Mouse (Mus musculus) hindbrain, embryonic 10.5 days (tissue): ENCODE data around the gene Rps15. TPM values are rescaled to one million over a fixed set of nuclear protein-coding genes. Genes with fewer than 3 reads are reported as not detected.
"Not testable (repeated sequence)": the region's sequence is repeated elsewhere in the genome, so short reads cannot be mapped to it uniquely, and the experiment has no call there.

Experiments used
- DNase-seq: peaks from one replicate; pipeline ENCODE4 v3.0.0-alpha.2; 2017; ENCODE audit warnings: low spot score
- H3K27ac ChIP-seq: fragments of 300-500 bp; sonication (generic); 2 replicates; pipeline ENCODE4 v1.5.1; 2016; ENCODE audit warnings: mild to moderate bottlenecking, moderate library complexity
- H3K27me3 ChIP-seq: fragments of 300-500 bp; sonication (generic); 2 replicates; pipeline ENCODE4 v1.6.1; 2016; ENCODE audit warnings: mild to moderate bottlenecking; ENCODE audit not compliant: poor library complexity, insufficient read depth, severe bottlenecking
- H3K36me3 ChIP-seq: fragments of 300-500 bp; sonication (generic); 2 replicates; pipeline ENCODE4 v1.6.1; 2016; ENCODE audit warnings: mild to moderate bottlenecking, moderate library complexity
- H3K4me1 ChIP-seq: fragments of 300-500 bp; sonication (generic); replicated peaks from 2 replicates; pipeline ENCODE4 v1.6.1; 2016; ENCODE audit warnings: mild to moderate bottlenecking
- H3K4me3 ChIP-seq: fragments of 300-500 bp; sonication (generic); 2 replicates; pipeline ENCODE4 v1.5.1; 2016; ENCODE audit warnings: mild to moderate bottlenecking, moderate library complexity
- H3K9me3 ChIP-seq: fragments of 300-500 bp; sonication (generic); 2 replicates; pipeline ENCODE4 v1.6.1; 2016; ENCODE audit warnings: mild to moderate bottlenecking, moderate library complexity
- WGBS: fragments of 180-500 bp; shearing (Covaris S2); methylation state at CpG from one replicate; pipeline ENCODE4 v1.1.7; 2016; 5-methylcytosine and 5-hydroxymethylcytosine counted together
- polyA plus RNA-seq: library from polyadenylated mRNA; unstranded; fragments of >200 nt; fragmentation: Nextera tagmentation; extraction: Ambion mirVana; gene quantifications from 2 replicates; pipeline ENCODE4 v1.2.1, GENCODE M21; 2016

The Rps15 gene
- 971 and 1,039 TPM in 2 replicates for polyA plus RNA-seq

- H3K27me3 ChIP-seq: peaks cover 10% of the 10 kb centered on the region
- H3K9me3 ChIP-seq: no peaks in the 10 kb centered on the region
- peak within 1 kb of the TSS; percentile 88 for H3K4me3 ChIP-seq
- DNase-seq: peak; percentile 97
- peak within 1 kb of the TSS; percentile 99 for H3K27ac ChIP-seq
- peaks cover 43% of the 10 kb centered on the region for H3K36me3 ChIP-seq
- peaks cover 51% of the 10 kb centered on the region for H3K4me1 ChIP-seq
- WGBS: under 1% methylated on average over 72 of the region's 72 CpGs
Observed at GRCm38 (mm10) chr10:80292251-80293146, at the start of gene Rps15. Rps15 (plus strand) TSS chr10:80292453.

GRCm38 (mm10) chr10:80242607-80243006, 49.6 kb upstream of the Rps15 start:
- WGBS: 91% methylated on average over 3 of the region's 3 CpGs
- Histone ChIP-seq H3K4me1 (peaks cover 22% of the 10 kb centered on the region), H3K36me3 (peaks cover 72% of the 10 kb centered on the region), H3K27ac (no peak overlapping the region), H3K9me3 (no peaks in the 10 kb centered on the region), H3K27me3 (no peaks in the 10 kb centered on the region), H3K4me3 (no peak overlapping the region)
- DNase-seq: no peak

- WGBS: 42% methylated on average over 5 of the region's 5 CpGs
Observed at GRCm38 (mm10) chr10:80244791-80245399, 47.4 kb upstream of the Rps15 start.

GRCm38 (mm10) chr10:80245600-80245999, 46.7 kb upstream of the Rps15 start:
- peak; percentile 81 for DNase-seq
- peak overlapping the region; percentile 76 for H3K27ac ChIP-seq
- H3K27me3 ChIP-seq: no peaks in the 10 kb centered on the region
- 3% methylated on average over 4 of the region's 4 CpGs for WGBS
- peaks cover 31% of the 10 kb centered on the region for H3K4me1 ChIP-seq
- H3K36me3 ChIP-seq: peaks cover 42% of the 10 kb centered on the region
- no peak overlapping the region for H3K4me3 ChIP-seq
- no peaks in the 10 kb centered on the region for H3K9me3 ChIP-seq

More at GRCm38 (mm10) chr10:80244791-80245399, 47.4 kb upstream of the Rps15 start:
- no peaks in the 10 kb centered on the region for H3K9me3 ChIP-seq
- peak overlapping the region; percentile 76 for H3K27ac ChIP-seq
- H3K27me3 ChIP-seq: no peaks in the 10 kb centered on the region
- H3K4me3 ChIP-seq: no peak overlapping the region
- H3K4me1 ChIP-seq: peaks cover 24% of the 10 kb centered on the region
- peak; percentile 44 for DNase-seq
- peaks cover 49% of the 10 kb centered on the region for H3K36me3 ChIP-seq

GRCm38 (mm10) chr10:80247849-80248248, 44.4 kb upstream of the Rps15 start:
- no peaks in the 10 kb centered on the region for H3K9me3 ChIP-seq
- peaks cover 29% of the 10 kb centered on the region for H3K36me3 ChIP-seq
- H3K27ac ChIP-seq: no peak overlapping the region
- H3K4me3 ChIP-seq: peak overlapping the region; percentile 9; the same call in 1 of the 2 replicates
- peak; percentile 31 for DNase-seq
- no peaks in the 10 kb centered on the region for H3K27me3 ChIP-seq
- peaks cover 40% of the 10 kb centered on the region for H3K4me1 ChIP-seq
- 62% methylated on average over 6 of the region's 6 CpGs for WGBS

GRCm38 (mm10) chr10:80248437-80248836, 43.8 kb upstream of the Rps15 start:
- not testable (repeated sequence) for H3K27me3 ChIP-seq, H3K27ac ChIP-seq, DNase-seq, H3K9me3 ChIP-seq
- peaks cover 29% of the 10 kb centered on the region for H3K36me3 ChIP-seq
- WGBS: 49% methylated on average over 3 of the region's 3 CpGs
- peak overlapping the region; percentile 57 for H3K4me3 ChIP-seq
- H3K4me1 ChIP-seq: peaks cover 41% of the 10 kb centered on the region

GRCm38 (mm10) chr10:80248971-80249640, 43.1 kb upstream of the Rps15 start, which contains the start of gene Ndufs7:
Ndufs7 (plus strand) TSS chr10:80249121.
- H3K27me3 ChIP-seq: no peaks in the 10 kb centered on the region
- peaks cover 36% of the 10 kb centered on the region for H3K4me1 ChIP-seq
- no peaks in the 10 kb centered on the region for H3K9me3 ChIP-seq
- DNase-seq: peak; percentile 90
- H3K27ac ChIP-seq: peak within 1 kb of the TSS; percentile 94
- H3K36me3 ChIP-seq: peaks cover 29% of the 10 kb centered on the region
- WGBS: under 1% methylated on average over 53 of the region's 53 CpGs
- H3K4me3 ChIP-seq: peak within 1 kb of the TSS; percentile 57

- WGBS: 41% methylated on average over 2 of the region's 2 CpGs
- Histone ChIP-seq H3K36me3 (peaks cover 32% of the 10 kb centered on the region), H3K4me3 (peak overlapping the region; percentile 57), H3K27me3 (no peaks in the 10 kb centered on the region), H3K27ac (peak overlapping the region; percentile 94), H3K9me3 (no peaks in the 10 kb centered on the region), H3K4me1 (peaks cover 31% of the 10 kb centered on the region)
- no peak for DNase-seq
Observed at GRCm38 (mm10) chr10:80250059-80250458, 42.2 kb upstream of the Rps15 start.

- Histone ChIP-seq H3K36me3 (peaks cover 37% of the 10 kb centered on the region), H3K27ac (no peak overlapping the region), H3K4me3 (peak overlapping the region; percentile 57), H3K27me3 (no peaks in the 10 kb centered on the region), H3K9me3 (no peaks in the 10 kb centered on the region), H3K4me1 (peaks cover 26% of the 10 kb centered on the region)
- no peak for DNase-seq
- WGBS: 86% methylated on average over 4 of the region's 4 CpGs
Observed at GRCm38 (mm10) chr10:80250573-80250972, 41.7 kb upstream of the Rps15 start.

GRCm38 (mm10) chr10:80252011-80252410, 40.2 kb upstream of the Rps15 start:
- no peak for DNase-seq
- Histone ChIP-seq H3K4me3 (no peak overlapping the region), H3K36me3 (peaks cover 51% of the 10 kb centered on the region), H3K4me1 (peaks cover 34% of the 10 kb centered on the region), H3K27me3 (no peaks in the 10 kb centered on the region), H3K9me3 (no peaks in the 10 kb centered on the region), H3K27ac (no peak overlapping the region)

- peaks cover 35% of the 10 kb centered on the region for H3K4me1 ChIP-seq
- WGBS: 90% methylated on average over 11 of the region's 11 CpGs
- H3K9me3 ChIP-seq: no peaks in the 10 kb centered on the region
- peaks cover 57% of the 10 kb centered on the region for H3K36me3 ChIP-seq
- no peak for DNase-seq
- no peak overlapping the region for H3K27ac ChIP-seq
- H3K27me3 ChIP-seq: no peaks in the 10 kb centered on the region
- no peak overlapping the region for H3K4me3 ChIP-seq
Observed at GRCm38 (mm10) chr10:80252493-80253274, 39.6 kb upstream of the Rps15 start.

- Histone ChIP-seq H3K27me3 (no peaks in the 10 kb centered on the region), H3K9me3 (no peaks in the 10 kb centered on the region), H3K36me3 (peaks cover 66% of the 10 kb centered on the region), H3K4me1 (peaks cover 42% of the 10 kb centered on the region), H3K27ac (no peak overlapping the region), H3K4me3 (no peak overlapping the region)
- 95% methylated on average over 6 of the region's 6 CpGs for WGBS
- DNase-seq: no peak
Observed at GRCm38 (mm10) chr10:80253551-80253950, 38.7 kb upstream of the Rps15 start.
